Mouse (Mus musculus) kidney, postnatal 14 days (tissue): ENCODE measurements at regions not wholly inside any gene's neighbourhood (a gene's known extent, or its start where the extent isn't known, plus 50 kb on each side); places are given as distances from the start of the nearest gene placed in this dataset.

Experiments
- DNase-seq: peaks from one replicate; pipeline ENCODE4 v3.0.0; 2022; ENCODE audit warnings: mixed read lengths

DNA sequence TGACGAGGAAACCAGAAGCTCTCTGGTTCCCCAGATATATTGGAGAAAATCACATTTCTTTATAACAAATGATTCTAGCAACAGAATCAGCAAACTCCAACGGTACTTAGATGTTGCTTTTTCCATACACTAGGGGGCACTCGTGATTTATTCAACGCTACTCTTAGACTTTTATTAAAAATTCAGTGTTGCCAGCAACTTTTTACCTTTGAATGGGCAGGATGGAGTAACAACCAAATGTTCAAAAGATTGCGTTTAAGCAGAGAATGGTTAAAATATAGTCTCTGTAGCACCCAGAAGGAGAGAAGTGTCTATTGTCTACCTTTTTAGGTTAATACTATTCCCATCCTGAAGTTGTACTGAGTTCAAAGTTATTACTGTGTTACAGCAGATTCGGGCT is 715.4 kb upstream of the Cblb start:
- DNase-seq, result peak; percentile 49

- no peak for DNase-seq
These were observed 698.8 kb upstream of the Cblb start for GRCm38 (mm10) chr16:51332262-51332661.

- DNase-seq, result no peak
These were observed 696.1 kb upstream of the Cblb start for GRCm38 (mm10) chr16:51334972-51335371.

GRCm38 (mm10) chr16:51347120-51347519 is 683.9 kb upstream of the Cblb start:
- DNase-seq, result no peak

DNA sequence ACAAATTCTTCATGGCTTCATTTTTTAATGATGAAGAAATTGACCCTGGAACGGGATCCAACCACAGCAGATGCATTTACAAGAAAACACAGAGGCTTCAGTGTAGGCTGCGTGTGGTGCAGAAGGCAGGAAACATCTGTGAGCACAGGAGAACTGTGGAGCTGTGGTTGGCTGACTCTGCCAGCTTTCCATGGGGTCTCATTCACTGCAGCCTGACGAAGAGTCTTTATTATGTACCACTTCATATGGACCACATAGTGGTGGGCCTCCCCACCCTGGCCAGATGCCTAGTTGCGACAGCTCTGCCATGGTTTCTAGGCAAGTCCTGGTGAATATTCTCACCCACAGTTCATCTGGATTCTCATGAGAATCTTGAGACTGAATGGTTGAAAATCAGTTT is 678.9 kb upstream of the Cblb start:
- no peak for DNase-seq

- no peak for DNase-seq
These were observed 677.2 kb upstream of the Cblb start for GRCm38 (mm10) chr16:51353791-51354190.

GRCm38 (mm10) chr16:51370070-51370469 is 661.0 kb upstream of the Cblb start:
- no peak for DNase-seq

DNA sequence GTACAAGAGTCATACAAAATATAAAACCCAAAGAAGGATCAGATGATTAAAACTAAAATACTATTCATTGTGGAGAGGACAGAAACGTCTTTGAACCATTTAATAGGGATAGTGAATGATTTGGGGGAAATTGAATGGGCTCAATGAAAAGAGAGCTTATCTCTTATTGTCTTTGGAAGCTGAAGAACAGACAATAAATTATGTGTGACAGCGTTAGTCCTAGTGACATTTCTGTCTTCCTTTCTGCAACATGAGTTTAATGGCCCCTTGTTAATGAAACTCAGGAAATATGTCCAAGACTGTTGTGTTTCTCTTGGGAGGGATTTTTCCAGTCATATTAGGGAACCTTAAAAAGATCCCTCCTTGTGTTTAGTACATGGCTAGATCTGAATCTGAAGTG is 644.6 kb upstream of the Cblb start:
- DNase-seq, result no peak

DNA sequence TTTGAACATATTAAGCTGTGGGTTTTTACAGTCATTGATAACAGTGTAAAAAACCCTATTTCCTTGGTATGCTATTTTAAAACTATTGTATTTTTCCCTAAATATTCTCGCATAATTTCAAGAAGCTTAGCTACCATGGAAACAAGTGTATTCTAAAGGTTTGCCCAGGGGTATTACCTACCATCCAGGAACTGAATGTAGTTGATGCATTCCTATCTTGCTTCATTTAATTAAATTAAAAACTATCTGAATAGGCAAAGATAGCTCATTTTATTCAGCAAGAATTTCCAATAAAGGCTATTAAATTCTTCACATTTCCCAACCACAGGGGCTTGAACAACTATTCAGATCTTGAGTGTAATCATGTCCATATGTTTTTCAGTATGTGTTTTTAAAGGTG is 643.5 kb upstream of the Cblb start:
- DNase-seq, result no peak

DNA sequence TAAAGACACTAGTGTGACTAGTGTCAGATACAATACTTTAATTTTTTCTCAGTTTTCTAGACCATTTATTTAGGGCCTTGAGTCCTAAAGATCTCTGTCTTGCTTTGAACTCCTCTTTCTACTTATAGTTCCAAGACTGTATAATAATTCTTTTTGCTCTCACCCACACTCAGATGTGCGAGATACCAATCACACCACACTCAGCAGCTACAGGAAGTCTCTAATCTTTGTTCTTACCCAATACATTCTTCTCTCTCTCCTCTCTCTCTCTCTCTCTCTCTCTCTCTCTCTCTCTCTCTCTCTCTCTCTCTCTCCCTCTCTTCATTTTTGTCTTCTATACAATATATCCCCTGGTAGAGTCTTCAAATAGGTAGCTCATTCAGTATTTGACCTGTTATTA is 637.2 kb upstream of the Cblb start:
- no peak for DNase-seq
